Mouse (Mus musculus) liver, adult 2 months (tissue): ENCODE measurements around the gene Il18bp. TPM values are rescaled to one million over a fixed set of nuclear protein-coding genes. Genes with fewer than 3 reads are reported as not detected.
A peak's percentile ranks its signal among the peaks of the same experiment; 100 is the strongest.

Experiments
- DNase-seq: peaks from one replicate; pipeline ENCODE4 v3.0.0-alpha.2; 2011; ENCODE audit warnings: low read depth, low spot score; ENCODE audit errors: extremely low read depth
- H3K27ac ChIP-seq: fragments of 200-500 bp; replicated peaks from 2 replicates; pipeline ENCODE4 v1.5.1; 2012; ENCODE audit warnings: low read depth, mild to moderate bottlenecking, control low read depth, inconsistent platforms, low read length; ENCODE audit not compliant: insufficient read depth
- H3K27me3 ChIP-seq: fragments of 200-500 bp; 2 replicates; pipeline ENCODE4 v1.6.1; 2012; ENCODE audit warnings: mild to moderate bottlenecking, moderate library complexity, low read length, inconsistent platforms; ENCODE audit not compliant: control insufficient read depth, insufficient read depth
- H3K36me3 ChIP-seq: fragments of 200-500 bp; 2 replicates; pipeline ENCODE4 v1.6.1; 2012; ENCODE audit warnings: low read length, inconsistent platforms; ENCODE audit not compliant: control insufficient read depth, insufficient read depth
- H3K4me1 ChIP-seq: fragments of 200-500 bp; 2 replicates; pipeline ENCODE4 v1.6.1; 2011; ENCODE audit warnings: low read length; ENCODE audit not compliant: control insufficient read depth, insufficient read depth
- H3K4me3 ChIP-seq: fragments of 200-500 bp; 2 replicates; pipeline ENCODE4 v1.5.1; 2011; ENCODE audit warnings: low read depth, mild to moderate bottlenecking, control low read depth, low read length, moderate library complexity; ENCODE audit not compliant: insufficient read depth
- H3K79me2 ChIP-seq: fragments of 200-500 bp; 2 replicates; pipeline ENCODE4 v1.6.1; 2012; ENCODE audit warnings: inconsistent platforms, mild to moderate bottlenecking, low read length, moderate library complexity; ENCODE audit not compliant: control insufficient read depth, insufficient read depth
- H3K9ac ChIP-seq: fragments of 200-500 bp; 2 replicates; pipeline ENCODE4 v1.6.1; 2012; ENCODE audit warnings: low read depth, mild to moderate bottlenecking, control low read depth, inconsistent platforms, low read length
- CTCF ChIP-seq: fragments of 200-500 bp; IDR thresholded peaks from 2 replicates; pipeline ENCODE4 v1.5.1; 2011; ENCODE audit warnings: low read depth, low read length, control low read depth
- POLR2A ChIP-seq: fragments of 200-500 bp; IDR thresholded peaks from 2 replicates; pipeline ENCODE4 v1.6.1; 2011; ENCODE audit warnings: low read length, control low read depth; ENCODE audit not compliant: insufficient read depth; ENCODE audit errors: extremely low read depth
- WGBS: fragments of 180-500 bp; shearing (Covaris S2); methylation state at CpG from one replicate; pipeline ENCODE4 v1.1.7; 2018; 5-methylcytosine and 5-hydroxymethylcytosine counted together
- polyA plus RNA-seq: library from polyadenylated mRNA; depleted of rRNA; stranded (reverse); fragments of >200 nt; gene quantifications from 2 replicates; pipeline ENCODE4 v1.2.3, GENCODE M21; 2012; rRNA removed
- total RNA-seq: library from RNA; depleted of rRNA; stranded (reverse); fragments of >200 nt; gene quantifications from 2 replicates; pipeline ENCODE4 v1.2.3, GENCODE M21; 2014; rRNA removed

Gene Il18bp
- total and polyA plus RNA-seq, 2 experiments = 15.7 to 26.4 TPM

- under 1% methylated on average over 17 of the region's 17 CpGs for WGBS
- peaks cover 22% of the 10 kb centered on the region for H3K4me1 ChIP-seq
- H3K27me3 ChIP-seq = no peaks in the 10 kb centered on the region
These were observed 48.1 kb downstream of the Il18bp start for GRCm38 (mm10) chr7:101970429-101970775.

GRCm38 (mm10) chr7:101969694-101970428 lies 48.6 kb downstream of the Il18bp start:
- peaks cover 24% of the 10 kb centered on the region; the same call in 1 of the 2 replicates for H3K79me2 ChIP-seq
- under 1% methylated on average over 53 of the region's 53 CpGs for WGBS
- H3K27ac ChIP-seq = peak overlapping the region; percentile 97
- no peaks in the 10 kb centered on the region for H3K36me3 ChIP-seq
- no peaks in the 10 kb centered on the region for H3K27me3 ChIP-seq
- H3K9ac ChIP-seq = peak overlapping the region; percentile 92
- peak overlapping the region; percentile 90 for H3K4me3 ChIP-seq
- TF ChIP-seq CTCF (no peak), POLR2A (no peak; the same call in 1 of the 2 replicates)
- H3K4me1 ChIP-seq = peaks cover 24% of the 10 kb centered on the region
- peak; percentile 81 for DNase-seq

More at GRCm38 (mm10) chr7:101970429-101970775, 48.1 kb downstream of the Il18bp start:
- Histone ChIP-seq H3K36me3 (no peaks in the 10 kb centered on the region), H3K4me3 (peak overlapping the region; percentile 90), H3K27ac (peak overlapping the region; percentile 97), H3K9ac (peak overlapping the region; percentile 92), H3K79me2 (peaks cover 28% of the 10 kb centered on the region; the same call in 1 of the 2 replicates)
- TF ChIP-seq CTCF = no peak
- TF ChIP-seq POLR2A = no peak
- DNase-seq = peak; percentile 88

- peak overlapping the region; percentile 11; the same call in 1 of the 2 replicates for H3K27ac ChIP-seq
- no peak overlapping the region for H3K9ac ChIP-seq
- no peaks in the 10 kb centered on the region for H3K27me3 ChIP-seq
- H3K79me2 ChIP-seq = peaks cover 18% of the 10 kb centered on the region; the same call in 1 of the 2 replicates
- H3K4me1 ChIP-seq = peaks cover 26% of the 10 kb centered on the region
- 50% methylated on average over 2 of the region's 2 CpGs for WGBS
- no peak for DNase-seq
- TF ChIP-seq POLR2A = no peak
- no peak for TF ChIP-seq CTCF
- no peak overlapping the region for H3K4me3 ChIP-seq
- H3K36me3 ChIP-seq = no peaks in the 10 kb centered on the region
These were observed 49.7 kb downstream of the Il18bp start for GRCm38 (mm10) chr7:101968751-101969150.

GRCm38 (mm10) chr7:101967256-101967655 lies 51.2 kb downstream of the Il18bp start:
- Histone ChIP-seq H3K9ac (no peak overlapping the region), H3K4me3 (no peak overlapping the region), H3K27me3 (no peaks in the 10 kb centered on the region), H3K36me3 (no peaks in the 10 kb centered on the region), H3K27ac (no peak overlapping the region), H3K4me1 (peaks cover 18% of the 10 kb centered on the region), H3K79me2 (peaks cover 9% of the 10 kb centered on the region; the same call in 1 of the 2 replicates)
- DNase-seq = no peak
- TF ChIP-seq CTCF (no peak), POLR2A (no peak)
- 98% methylated on average over 1 of the region's 1 CpGs for WGBS

GRCm38 (mm10) chr7:101965606-101966005 lies 52.9 kb downstream of the Il18bp start:
- no peaks in the 10 kb centered on the region for H3K27me3 ChIP-seq
- DNase-seq = peak; percentile 27
- no peak overlapping the region for H3K27ac ChIP-seq
- WGBS = 50% methylated on average over 2 of the region's 2 CpGs
- peaks cover 9% of the 10 kb centered on the region; the same call in 1 of the 2 replicates for H3K79me2 ChIP-seq
- H3K4me1 ChIP-seq = peaks cover 14% of the 10 kb centered on the region
- H3K9ac ChIP-seq = no peak overlapping the region
- H3K4me3 ChIP-seq = no peak overlapping the region
- H3K36me3 ChIP-seq = no peaks in the 10 kb centered on the region
- TF ChIP-seq CTCF = no peak
- no peak for TF ChIP-seq POLR2A

Other genes starting within 250 kb of the Il18bp start
- gene Phox2a, start 200.4 kb downstream of the Il18bp start, total RNA-seq = not detected in 2 replicates
- gene Phox2a, start 200.4 kb downstream of the Il18bp start, polyA plus RNA-seq = not detected in 2 replicates
- 10.9 and 13.5 TPM in 2 replicates for gene Inppl1, start 180.5 kb downstream of the Il18bp start, total RNA-seq
- gene Inppl1, start 180.5 kb downstream of the Il18bp start, polyA plus RNA-seq = 25.4 and 32.9 TPM in 2 replicates
- gene Folr2, start 161.5 kb downstream of the Il18bp start, total RNA-seq = 19.7 and 37.4 TPM in 2 replicates
- 13.3 and 23.1 TPM in 2 replicates for gene Folr2, start 161.5 kb downstream of the Il18bp start, polyA plus RNA-seq
- gene Anapc15, start 155.0 kb downstream of the Il18bp start, total RNA-seq = 16.6 and 17.1 TPM in 2 replicates
- gene Anapc15, start 155.0 kb downstream of the Il18bp start, polyA plus RNA-seq = 27.3 and 31.8 TPM in 2 replicates
- 0.20 TPM in 1 of 2 replicates, not detected in the other for gene Folr1, start 147.9 kb downstream of the Il18bp start, total RNA-seq
- gene Folr1, start 147.9 kb downstream of the Il18bp start, polyA plus RNA-seq = 0.23 TPM in 1 of 2 replicates, not detected in the other
- 64.1 and 75.7 TPM in 2 replicates for gene Lamtor1, start 112.8 kb downstream of the Il18bp start, total RNA-seq
- 159 and 171 TPM in 2 replicates for gene Lamtor1, start 112.8 kb downstream of the Il18bp start, polyA plus RNA-seq
- 0.07 TPM in 1 of 2 replicates, not detected in the other for gene Tomt, start 112.3 kb downstream of the Il18bp start, total RNA-seq
- gene Tomt, start 112.3 kb downstream of the Il18bp start, polyA plus RNA-seq = 0.19 and 0.22 TPM in 2 replicates
- gene Lrrc51, start 84.8 kb downstream of the Il18bp start, total RNA-seq = 3.1 and 3.3 TPM in 2 replicates
- gene Lrrc51, start 84.8 kb downstream of the Il18bp start, polyA plus RNA-seq = 5.2 and 5.3 TPM in 2 replicates
- gene Numa1, start 84.6 kb downstream of the Il18bp start, total RNA-seq = 31.8 and 34.8 TPM in 2 replicates
- gene Numa1, start 84.6 kb downstream of the Il18bp start, polyA plus RNA-seq = 22.2 and 26.7 TPM in 2 replicates
- gene Rnf121, start 46.8 kb upstream of the Il18bp start, total RNA-seq = 16.2 and 17.1 TPM in 2 replicates
- 18.3 and 21.1 TPM in 2 replicates for gene Rnf121, start 46.8 kb upstream of the Il18bp start, polyA plus RNA-seq
- gene Xndc1, start 46.8 kb upstream of the Il18bp start, total RNA-seq = 4.8 and 4.9 TPM in 2 replicates
- gene Xndc1, start 46.8 kb upstream of the Il18bp start, polyA plus RNA-seq = 3.2 and 5.9 TPM in 2 replicates
- 0.18 and 0.74 TPM in 2 replicates for gene Xntrpc, start 47.0 kb upstream of the Il18bp start, total RNA-seq
- 0.75 and 0.83 TPM in 2 replicates for gene Xntrpc, start 47.0 kb upstream of the Il18bp start, polyA plus RNA-seq
- 0.09 TPM in 1 of 2 replicates, not detected in the other for gene Trpc2, start 64.4 kb upstream of the Il18bp start, total RNA-seq
- gene Trpc2, start 64.4 kb upstream of the Il18bp start, polyA plus RNA-seq = 0.04 TPM in 1 of 2 replicates, not detected in the other
- gene Art1, start 83.1 kb upstream of the Il18bp start, total RNA-seq = 0.28 TPM in 1 of 2 replicates, not detected in the other
- gene Art1, start 83.1 kb upstream of the Il18bp start, polyA plus RNA-seq = not detected in 2 replicates
- not detected in 2 replicates for gene Art5, start 90.8 kb upstream of the Il18bp start, total RNA-seq
- gene Art5, start 90.8 kb upstream of the Il18bp start, polyA plus RNA-seq = not detected in 2 replicates
- gene Chrna10, start 98.1 kb upstream of the Il18bp start, total RNA-seq = not detected in 2 replicates
- 0.04 TPM in 1 of 2 replicates, not detected in the other for gene Chrna10, start 98.1 kb upstream of the Il18bp start, polyA plus RNA-seq
- gene Nup98, start 191.5 kb upstream of the Il18bp start, total RNA-seq = 14.0 and 16.1 TPM in 2 replicates
- 5.2 and 6.7 TPM in 2 replicates for gene Nup98, start 191.5 kb upstream of the Il18bp start, polyA plus RNA-seq
- 27.8 and 29.4 TPM in 2 replicates for gene Pgap2, start 191.5 kb upstream of the Il18bp start, total RNA-seq
- gene Pgap2, start 191.5 kb upstream of the Il18bp start, polyA plus RNA-seq = 77.9 and 89.6 TPM in 2 replicates
- gene Rhog, start 237.4 kb upstream of the Il18bp start, total RNA-seq = 3.9 and 6.6 TPM in 2 replicates
- 22.4 and 26.3 TPM in 2 replicates for gene Rhog, start 237.4 kb upstream of the Il18bp start, polyA plus RNA-seq
- gene Stim1, start 249.1 kb upstream of the Il18bp start, total RNA-seq = 15.7 and 21.6 TPM in 2 replicates
- gene Stim1, start 249.1 kb upstream of the Il18bp start, polyA plus RNA-seq = 25.4 and 28.0 TPM in 2 replicates